Mouse (Mus musculus) spleen, postnatal 0 days (tissue): ENCODE data around the gene Txnip. TPM values are rescaled to one million over a fixed set of nuclear protein-coding genes. Genes with fewer than 3 reads are reported as not detected.

Experiments used
- polyA plus RNA-seq: library from polyadenylated mRNA; unstranded; fragments of >200 nt; fragmentation: Nextera tagmentation; extraction: Ambion mirVana; gene quantifications from 2 replicates; pipeline ENCODE4 v1.2.1, GENCODE M21; 2015

The Txnip gene
- polyA plus RNA-seq: 163 and 201 TPM in 2 replicates

DNA sequence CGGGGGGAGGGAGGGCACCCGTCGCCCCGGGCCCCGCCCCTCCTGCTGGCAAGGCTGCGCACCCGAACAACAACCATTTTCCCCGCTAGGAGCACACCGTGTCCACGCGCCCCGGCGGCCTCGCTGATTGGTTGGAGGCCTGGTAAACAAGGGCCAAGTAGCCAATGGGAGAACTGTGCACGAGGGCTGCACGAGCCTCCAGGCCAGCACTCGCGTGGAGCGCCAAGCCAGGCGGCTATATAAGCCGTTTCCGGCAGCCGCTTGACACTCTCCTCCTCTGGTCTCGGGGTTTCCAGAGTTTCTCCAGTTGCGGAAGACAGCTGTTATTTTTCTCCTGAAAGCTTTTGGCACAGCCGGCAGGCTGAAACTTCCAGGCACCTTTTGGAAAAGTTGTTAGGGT is at the start of gene Txnip:
TSS of gene Txnip (plus strand) at position 264 of the 400 bp plus-strand sequence.

DNA sequence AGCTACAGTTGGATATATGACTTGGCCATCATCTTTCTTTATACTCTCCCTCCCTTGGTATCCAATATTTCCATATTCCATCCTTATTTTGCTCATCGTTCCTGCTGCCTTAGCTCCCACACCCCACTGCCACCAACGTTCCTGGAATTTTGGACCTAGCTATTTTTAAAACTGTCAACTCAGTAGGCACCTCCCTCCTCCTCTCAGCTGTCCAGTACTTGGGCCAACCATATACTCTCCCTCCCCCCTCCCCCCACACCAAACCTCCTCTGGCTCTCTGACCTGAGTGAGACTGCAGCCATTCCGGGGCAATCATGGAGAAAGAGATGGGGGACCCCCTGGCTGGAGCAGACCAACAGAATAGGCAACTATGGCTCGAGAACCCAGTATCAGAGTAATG is 32.8 kb upstream of the Txnip start, which contains the start of gene Hfe2:
TSS of gene Hfe2 (plus strand) at position 259 of the 400 bp plus-strand sequence.

DNA sequence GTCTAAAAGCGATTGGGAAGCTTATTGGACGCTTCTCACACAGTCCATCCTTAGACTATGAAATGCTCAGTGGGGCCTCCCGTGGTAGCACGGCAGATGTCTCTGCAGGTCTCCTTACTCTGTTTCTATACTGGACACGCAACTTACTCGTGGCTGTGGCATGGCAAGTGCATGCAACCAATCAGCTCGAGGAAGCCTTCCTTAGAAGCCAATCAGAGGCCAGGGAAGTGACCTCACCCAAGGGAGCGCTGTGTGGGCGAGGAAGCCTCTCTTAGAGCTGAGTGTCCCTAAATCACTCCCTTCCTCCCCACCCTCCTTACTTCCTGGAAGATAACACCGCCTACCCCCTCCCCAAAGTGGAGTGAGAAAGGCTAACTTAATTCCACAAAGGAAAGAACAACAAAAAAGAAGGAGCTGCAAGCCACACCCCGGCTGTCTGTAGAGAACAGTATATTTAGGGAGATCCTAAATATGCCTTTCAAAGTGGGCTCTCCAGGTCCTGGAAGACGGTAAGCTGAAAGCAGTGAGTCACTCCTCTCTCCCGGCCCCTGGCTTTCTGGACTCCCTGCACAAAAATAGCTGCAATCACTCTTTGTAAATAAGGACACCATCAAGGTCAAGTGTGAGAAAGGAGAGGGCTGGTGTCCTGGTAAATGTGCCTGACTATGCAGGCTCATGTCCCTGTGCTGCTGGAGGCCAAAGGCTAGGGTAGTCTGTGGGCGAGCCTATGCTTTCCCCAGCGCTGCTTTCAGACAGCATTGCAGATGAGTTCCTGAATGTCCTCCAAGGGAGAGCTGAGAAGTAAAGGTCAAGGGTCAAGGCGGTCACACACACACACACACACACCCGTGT is 19.2 kb downstream of the Txnip start, which contains the start of gene Gm16253:
TSS of gene Gm16253 (plus strand) at position 295 of the 852 bp plus-strand sequence.

DNA sequence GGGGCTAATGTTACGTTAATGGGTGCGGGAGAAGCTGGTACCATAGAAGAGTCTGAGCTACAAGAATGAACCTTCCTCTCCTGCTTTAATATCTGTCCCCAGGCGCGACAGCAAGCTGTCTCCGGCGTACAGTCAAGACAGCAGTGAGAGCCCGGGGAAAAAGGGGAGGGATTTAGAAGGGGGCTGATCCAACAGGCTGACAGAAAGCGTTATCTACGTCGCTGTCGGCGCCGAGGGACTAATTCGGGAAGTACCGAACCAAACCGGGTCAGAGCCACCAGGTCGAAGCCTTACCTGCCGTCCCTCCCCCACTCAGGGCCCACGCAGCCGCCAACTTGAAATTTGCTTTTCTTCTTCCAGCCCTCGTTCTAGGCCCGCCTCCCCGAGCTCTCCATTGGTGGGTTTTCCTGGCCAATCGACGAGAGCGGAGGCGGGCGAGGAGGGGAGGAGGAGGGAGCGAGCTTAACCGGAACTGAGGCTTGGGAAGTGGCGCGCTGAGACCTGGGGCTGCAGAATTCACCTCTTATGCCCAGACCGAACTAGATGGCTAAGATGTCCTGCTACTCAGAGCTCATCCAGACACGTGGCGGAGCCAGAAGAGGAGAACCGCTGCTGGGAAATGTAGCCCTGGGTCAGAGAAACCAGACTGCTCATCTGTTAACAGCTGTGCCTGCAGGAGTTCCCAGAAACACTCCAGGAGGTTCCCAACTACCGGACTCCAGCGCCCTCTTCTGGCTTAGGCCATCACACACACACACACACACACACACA is 36.2 kb downstream of the Txnip start, which contains the start of gene Polr3gl:
TSS of gene Polr3gl (minus strand) at position 392 of the 771 bp plus-strand sequence.

DNA sequence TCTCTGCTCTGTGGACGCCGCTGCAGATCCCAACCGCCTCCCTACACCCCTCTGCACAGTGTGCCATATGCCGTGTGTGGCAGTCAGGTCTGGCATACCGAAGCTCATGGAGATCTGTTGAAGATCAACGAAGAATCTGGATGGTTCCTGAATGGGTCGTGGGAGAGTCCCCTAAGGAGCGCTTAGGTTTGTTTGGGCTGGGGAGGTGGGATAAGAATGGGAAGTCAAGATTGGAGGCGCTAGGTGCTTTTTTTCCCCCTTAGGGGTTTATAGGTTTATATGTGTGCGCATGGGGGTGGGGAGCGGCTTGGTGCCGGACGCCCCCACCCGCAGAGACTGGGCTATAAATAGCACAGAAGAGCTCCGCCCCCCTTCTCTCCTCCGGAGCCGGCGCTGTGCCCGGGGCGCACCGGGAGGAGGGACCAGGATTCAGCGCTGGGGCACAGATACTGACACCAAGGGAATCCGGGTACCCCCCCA is 38.5 kb downstream of the Txnip start, which contains the start of gene Ankrd34a:
TSS of gene Ankrd34a (plus strand) at position 409 of the 480 bp plus-strand sequence.

DNA sequence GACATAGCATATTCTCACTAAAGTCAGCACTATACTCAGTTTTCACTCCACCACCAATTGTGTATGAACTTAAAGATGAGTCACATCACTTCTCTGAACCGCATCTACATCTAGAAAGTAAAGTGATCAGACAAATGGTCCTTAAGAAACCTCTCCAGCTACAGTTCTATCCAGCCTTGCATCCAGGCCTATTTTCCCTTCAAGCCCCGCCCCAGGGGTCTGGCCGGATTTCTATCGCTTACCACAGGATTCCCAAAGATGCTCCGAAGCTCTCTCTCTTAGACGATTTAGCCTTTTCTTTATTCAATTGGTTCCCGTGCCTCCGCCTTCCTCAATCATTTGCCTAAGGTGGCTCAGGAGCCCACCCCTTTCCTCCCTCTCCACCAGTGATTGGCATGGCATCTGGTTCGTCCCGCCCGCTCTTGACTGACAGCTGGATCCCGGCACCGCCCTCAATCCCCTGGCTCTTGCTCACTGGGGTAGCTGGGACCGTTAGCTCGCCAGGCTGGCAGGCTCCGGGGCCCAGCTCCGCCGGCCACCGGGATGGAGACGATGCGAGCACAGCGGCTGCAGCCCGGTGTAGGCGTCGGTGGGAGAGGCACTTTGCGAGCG is 43.0 kb downstream of the Txnip start, which contains the start of gene Lix1l:
TSS of gene Lix1l (plus strand) at position 511 of the 612 bp plus-strand sequence.

Other genes with a start within 250 kb of the Txnip start
- not detected in 2 replicates for gene BC107364, start 105.7 kb upstream of the Txnip start, polyA plus RNA-seq
- 0.08 TPM in 1 of 2 replicates, not detected in the other for gene Hfe2, start 32.8 kb upstream of the Txnip start, polyA plus RNA-seq
- 0.48 and 0.51 TPM in 2 replicates for gene Gm16253, start 19.0 kb downstream of the Txnip start, polyA plus RNA-seq
- gene Polr3gl, start 36.2 kb downstream of the Txnip start, polyA plus RNA-seq: 23.0 and 30.8 TPM in 2 replicates
- gene Ankrd34a, start 38.7 kb downstream of the Txnip start, polyA plus RNA-seq: 0.36 and 0.44 TPM in 2 replicates
- gene Lix1l, start 43.2 kb downstream of the Txnip start, polyA plus RNA-seq: 2.2 and 2.4 TPM in 2 replicates
- gene Rbm8a, start 72.0 kb downstream of the Txnip start, polyA plus RNA-seq: 106 and 114 TPM in 2 replicates
- gene Pex11b, start 77.4 kb downstream of the Txnip start, polyA plus RNA-seq: 25.6 and 26.8 TPM in 2 replicates
- gene Gm42957, start 77.5 kb downstream of the Txnip start, polyA plus RNA-seq: 0.04 TPM in 2 replicates
- gene Itga10, start 87.6 kb downstream of the Txnip start, polyA plus RNA-seq: 0.18 and 0.36 TPM in 2 replicates
- 0.40 and 0.49 TPM in 2 replicates for gene Ankrd35, start 112.2 kb downstream of the Txnip start, polyA plus RNA-seq
- 13.2 and 18.1 TPM in 2 replicates for gene Pias3, start 138.4 kb downstream of the Txnip start, polyA plus RNA-seq
- 1.6 and 2.9 TPM in 2 replicates for gene Nudt17, start 150.6 kb downstream of the Txnip start, polyA plus RNA-seq
- gene Polr3c, start 169.7 kb downstream of the Txnip start, polyA plus RNA-seq: 21.1 and 22.0 TPM in 2 replicates
- 30.7 and 36.5 TPM in 2 replicates for gene Rnf115, start 169.7 kb downstream of the Txnip start, polyA plus RNA-seq